Mouse (Mus musculus) megakaryocyte, embryonic 14.5 days (primary cell): Measurements from ENCODE around the gene Nr1i2.

ENCODE experiments used
- FLI1 ChIP-seq: IDR thresholded peaks from 2 replicates; pipeline ENCODE4 v1.6.1; 2012; ENCODE audit warnings: low read length, inconsistent platforms, mixed read lengths
- GATA1 ChIP-seq: IDR thresholded peaks from 3 replicates; pipeline ENCODE4 v1.6.1; 2012; ENCODE audit warnings: mixed read lengths, low read length, inconsistent platforms, borderline replicate concordance

DNA sequence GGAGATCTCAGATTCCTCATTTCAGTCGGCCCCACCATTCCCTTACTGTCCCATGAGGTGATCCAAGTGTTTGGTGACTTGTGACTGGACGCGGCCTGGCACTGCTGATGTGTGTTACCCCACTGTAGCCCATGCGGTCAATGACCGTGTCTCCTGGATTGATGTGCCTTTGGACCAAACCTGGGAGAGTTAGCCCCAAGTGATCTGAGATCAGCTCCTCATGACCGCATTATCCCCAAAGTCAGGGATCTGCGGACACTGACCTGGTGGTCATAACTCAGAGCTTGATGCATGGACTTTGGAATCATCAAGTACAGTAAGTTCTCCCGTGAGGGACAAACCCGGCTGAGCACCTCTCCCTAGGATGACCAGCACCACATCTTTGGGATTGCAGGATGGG lies 38.7 kb downstream of the Nr1i2 start:
- TF ChIP-seq GATA1 = no peak
- no peak for TF ChIP-seq FLI1
